Mouse (Mus musculus): ENCODE data around the gene Tunar. TPM values are rescaled to one million over a fixed set of nuclear protein-coding genes. Genes with fewer than 3 reads are reported as not detected.

The Tunar gene
- polyA plus RNA-seq, 1 experiment from 2014 or later = not detected

DNA sequence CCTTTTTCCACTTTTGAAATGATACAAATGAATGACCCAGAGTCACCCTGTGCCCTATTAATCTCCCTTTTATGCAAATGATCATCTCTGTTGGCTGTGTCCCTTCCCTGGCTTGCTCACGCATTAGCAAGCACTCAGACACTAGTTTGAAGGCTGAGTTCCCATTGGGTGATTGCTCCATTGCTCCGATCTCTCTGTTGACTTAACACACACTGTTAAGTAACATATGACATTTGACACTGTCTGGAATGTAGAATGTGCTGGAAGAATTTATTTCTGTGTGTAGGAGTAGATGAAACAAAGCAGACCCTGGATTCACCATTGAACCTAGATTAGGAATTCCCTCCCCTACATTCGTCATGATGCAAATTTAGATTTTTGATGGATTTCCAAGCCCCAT, 99.1 kb downstream of the Tunar start:
- Histone ChIP-seq H3K27ac (replicated peaks in 1 of 2; ENCODE audit: control insufficient read depth in 1 of 2, insufficient read depth in 1 of 2, low read depth in 2 of 2, low read length in 2 of 2) (no peak overlapping the region), H3K4me1 (ENCODE audit: control insufficient read depth in 2 of 2, insufficient read depth in 2 of 2, low read length in 2 of 2) (no peaks in the 10 kb centered on the region), H3K4me3 (ENCODE audit: control insufficient read depth in 1 of 2, insufficient read depth in 1 of 2, low read depth in 1 of 2, low read length in 2 of 2) (no peak overlapping the region), H3K36me3 (ENCODE audit: control insufficient read depth, insufficient read depth, low read length) (no peaks in the 10 kb centered on the region), H3K9me3 (ENCODE audit: control insufficient read depth, low read length) (no peaks in the 10 kb centered on the region), H3K9ac (ENCODE audit: low read length) (no peak overlapping the region), H3K27me3 (ENCODE audit: control insufficient read depth, insufficient read depth, low read length) (no peaks in the 10 kb centered on the region; the same call in 1 of the 2 replicates), H3K4me2 (ENCODE audit: low read length) (no peak overlapping the region)
- no peak for ATAC-seq (ENCODE audit: insufficient number of reproducible peaks, insufficient read depth, low FRiP score, low read depth)
- WGBS = 54% methylated on average over 3 of the region's 3 CpGs

Other genes with a start within 250 kb of the Tunar start
- gene Tcl1b2, start 187.9 kb upstream of the Tunar start, polyA plus RNA-seq (2014; fragmentation: Nextera tagmentation; extraction: Ambion mirVana) = not detected in 2 replicates
- gene Tcl1b1, start 174.2 kb upstream of the Tunar start, polyA plus RNA-seq (2014; fragmentation: Nextera tagmentation; extraction: Ambion mirVana) = not detected in 2 replicates
- not detected in 2 replicates for gene Tcl1b5, start 157.5 kb upstream of the Tunar start, polyA plus RNA-seq (2014; fragmentation: Nextera tagmentation; extraction: Ambion mirVana)
- gene Tcl1b3, start 142.8 kb upstream of the Tunar start, polyA plus RNA-seq (2014; fragmentation: Nextera tagmentation; extraction: Ambion mirVana) = not detected in 2 replicates
- not detected in 2 replicates for gene Tcl1b4, start 131.9 kb upstream of the Tunar start, polyA plus RNA-seq (2014; fragmentation: Nextera tagmentation; extraction: Ambion mirVana)
- gene Tcl1, start 111.1 kb upstream of the Tunar start, polyA plus RNA-seq (2014; fragmentation: Nextera tagmentation; extraction: Ambion mirVana) = not detected in 2 replicates
- 0.30 and 0.72 TPM in 2 replicates for gene D430019H16Rik, start 120.0 kb downstream of the Tunar start, polyA plus RNA-seq (2014; fragmentation: Nextera tagmentation; extraction: Ambion mirVana)
- 0.08 and 0.15 TPM in 2 replicates for gene Bdkrb2, start 229.4 kb downstream of the Tunar start, polyA plus RNA-seq (2014; fragmentation: Nextera tagmentation; extraction: Ambion mirVana)

All from heart, embryonic 14.5 days (tissue).